Mouse (Mus musculus) spleen, adult 2 months (tissue): ENCODE measurements around the gene Gm4301. TPM values are rescaled to one million over a fixed set of nuclear protein-coding genes. Genes with fewer than 3 reads are reported as not detected.
"Not testable (repeated sequence)": the region's sequence is repeated elsewhere in the genome, so short reads cannot be mapped to it uniquely, and the experiment has no call there.

Source experiments
- DNase-seq, 2 experiments: peaks; one replicate each; pipeline versions ENCODE4 v3.0.0 to v3.0.0-alpha.2; 2012 to 2021; ENCODE audit warnings: low spot score in 2 of 2, low read depth in 1 of 2
- H3K27ac ChIP-seq: fragments of 200-500 bp; 2 replicates; pipeline ENCODE4 v1.5.1; 2012; ENCODE audit warnings: low read length, inconsistent platforms; ENCODE audit not compliant: insufficient read depth
- H3K27me3 ChIP-seq: fragments of 200-500 bp; 2 replicates; pipeline ENCODE4 v1.6.1; 2012; ENCODE audit warnings: mild to moderate bottlenecking, moderate library complexity, low read length, inconsistent platforms; ENCODE audit not compliant: control insufficient read depth, insufficient read depth
- H3K36me3 ChIP-seq: fragments of 200-500 bp; 2 replicates; pipeline ENCODE4 v1.6.1; 2012; ENCODE audit warnings: mild to moderate bottlenecking, low read length, inconsistent platforms; ENCODE audit not compliant: control insufficient read depth, insufficient read depth
- H3K4me1 ChIP-seq: fragments of 200-500 bp; 2 replicates; pipeline ENCODE4 v1.6.1; 2011; ENCODE audit warnings: inconsistent platforms; ENCODE audit not compliant: control insufficient read depth, insufficient read depth, insufficient read length
- H3K4me3 ChIP-seq: fragments of 200-500 bp; 2 replicates; pipeline ENCODE4 v1.5.1; 2011; ENCODE audit warnings: mild to moderate bottlenecking, inconsistent platforms; ENCODE audit not compliant: insufficient read depth, insufficient read length; ENCODE audit errors: extremely low read depth
- CTCF ChIP-seq: fragments of 200-500 bp; IDR thresholded peaks from 2 replicates; pipeline ENCODE4 v1.5.1; 2011; ENCODE audit warnings: mild to moderate bottlenecking, inconsistent platforms; ENCODE audit not compliant: insufficient read depth, insufficient read length, insufficient replicate concordance; ENCODE audit errors: extremely low read depth
- POLR2A ChIP-seq: fragments of 200-500 bp; IDR thresholded peaks from 2 replicates; pipeline ENCODE4 v1.6.1; 2011; ENCODE audit warnings: low read depth, low read length, inconsistent platforms
- WGBS: fragments of 180-500 bp; shearing (Covaris S2); methylation state at CpG from one replicate; pipeline ENCODE4 v1.1.7; 2018; 5-methylcytosine and 5-hydroxymethylcytosine counted together
- polyA plus RNA-seq: library from polyadenylated mRNA; depleted of rRNA; stranded (reverse); fragments of >200 nt; gene quantifications from 2 replicates; pipeline ENCODE4 v1.2.3, GENCODE M21; 2012; rRNA removed

Gene Gm4301
- polyA plus RNA-seq: not detected in 2 replicates

- not testable (repeated sequence) for DNase-seq, H3K27me3 ChIP-seq, H3K4me1 ChIP-seq, H3K4me3 ChIP-seq, H3K36me3 ChIP-seq, H3K27ac ChIP-seq
- WGBS: no CpG with 5 or more reads among the region's 2 CpGs
Measured at GRCm38 (mm10) chr10:100335376-100335775, at the start of gene Gm4301. Gene Gm4301 (plus strand): TSS chr10:100335676.

GRCm38 (mm10) chr10:100296105-100296504 is 39.4 kb upstream of the Gm4301 start:
- DNase-seq: no peak
- 80% methylated on average over 2 of the region's 2 CpGs for WGBS
- Histone ChIP-seq H3K27me3 (no peaks in the 10 kb centered on the region), H3K4me1 (no peaks in the 10 kb centered on the region), H3K27ac (no peak overlapping the region), H3K4me3 (no peak overlapping the region), H3K36me3 (no peaks in the 10 kb centered on the region)
- no peak for TF ChIP-seq CTCF
- no peak for TF ChIP-seq POLR2A

GRCm38 (mm10) chr10:100300106-100300505 is 35.4 kb upstream of the Gm4301 start:
- not testable (repeated sequence) for H3K4me3 ChIP-seq, H3K4me1 ChIP-seq, H3K36me3 ChIP-seq, H3K27me3 ChIP-seq, H3K27ac ChIP-seq, DNase-seq

GRCm38 (mm10) chr10:100340536-100340935 is 5.1 kb downstream of the Gm4301 start, which contains the start of gene Gm4302:
Gene Gm4302 (plus strand): TSS chr10:100340836.
- DNase-seq, H3K4me3 ChIP-seq, H3K4me1 ChIP-seq, H3K27me3 ChIP-seq, H3K27ac ChIP-seq, H3K36me3 ChIP-seq: not testable (repeated sequence)
- WGBS: no CpG with 5 or more reads among the region's 3 CpGs

GRCm38 (mm10) chr10:100345672-100346071 is 10.2 kb downstream of the Gm4301 start, which contains the start of gene Gm4303:
Gene Gm4303 (plus strand): TSS chr10:100345972.
- not testable (repeated sequence) for H3K4me1 ChIP-seq, H3K27ac ChIP-seq, H3K4me3 ChIP-seq, H3K36me3 ChIP-seq, H3K27me3 ChIP-seq, DNase-seq
- WGBS: no CpG with 5 or more reads among the region's 3 CpGs

- H3K36me3 ChIP-seq, H3K27ac ChIP-seq, DNase-seq, H3K4me3 ChIP-seq, H3K27me3 ChIP-seq, H3K4me1 ChIP-seq: not testable (repeated sequence)
- WGBS: no CpG with 5 or more reads among the region's 3 CpGs
Measured at GRCm38 (mm10) chr10:100350793-100351192, 15.3 kb downstream of the Gm4301 start, which contains the start of gene Gm4305. Gene Gm4305 (plus strand): TSS chr10:100351093.

- not testable (repeated sequence) for H3K36me3 ChIP-seq, H3K4me1 ChIP-seq, H3K27ac ChIP-seq, H3K4me3 ChIP-seq, H3K27me3 ChIP-seq
- WGBS: 79% methylated on average over 2 of the region's 2 CpGs
- DNase-seq: peak in 1 of 2 experiments; percentile 5
Measured at GRCm38 (mm10) chr10:100356841-100357240, 21.4 kb downstream of the Gm4301 start.

GRCm38 (mm10) chr10:100361038-100361437 is 25.6 kb downstream of the Gm4301 start, which contains the start of gene Gm4307:
Gene Gm4307 (plus strand): TSS chr10:100361338.
- not testable (repeated sequence) for H3K36me3 ChIP-seq, H3K27me3 ChIP-seq, H3K4me3 ChIP-seq, H3K27ac ChIP-seq, H3K4me1 ChIP-seq, DNase-seq
- WGBS: no CpG with 5 or more reads among the region's 3 CpGs

- not testable (repeated sequence) for H3K27ac ChIP-seq, H3K4me1 ChIP-seq, DNase-seq, H3K4me3 ChIP-seq, H3K27me3 ChIP-seq, H3K36me3 ChIP-seq
- WGBS: no CpG with 5 or more reads among the region's 2 CpGs
Measured at GRCm38 (mm10) chr10:100382460-100382859, 47.0 kb downstream of the Gm4301 start, which contains the start of gene Gm4312. Gene Gm4312 (minus strand): TSS chr10:100382560.
